In the genomic region with DNA sequence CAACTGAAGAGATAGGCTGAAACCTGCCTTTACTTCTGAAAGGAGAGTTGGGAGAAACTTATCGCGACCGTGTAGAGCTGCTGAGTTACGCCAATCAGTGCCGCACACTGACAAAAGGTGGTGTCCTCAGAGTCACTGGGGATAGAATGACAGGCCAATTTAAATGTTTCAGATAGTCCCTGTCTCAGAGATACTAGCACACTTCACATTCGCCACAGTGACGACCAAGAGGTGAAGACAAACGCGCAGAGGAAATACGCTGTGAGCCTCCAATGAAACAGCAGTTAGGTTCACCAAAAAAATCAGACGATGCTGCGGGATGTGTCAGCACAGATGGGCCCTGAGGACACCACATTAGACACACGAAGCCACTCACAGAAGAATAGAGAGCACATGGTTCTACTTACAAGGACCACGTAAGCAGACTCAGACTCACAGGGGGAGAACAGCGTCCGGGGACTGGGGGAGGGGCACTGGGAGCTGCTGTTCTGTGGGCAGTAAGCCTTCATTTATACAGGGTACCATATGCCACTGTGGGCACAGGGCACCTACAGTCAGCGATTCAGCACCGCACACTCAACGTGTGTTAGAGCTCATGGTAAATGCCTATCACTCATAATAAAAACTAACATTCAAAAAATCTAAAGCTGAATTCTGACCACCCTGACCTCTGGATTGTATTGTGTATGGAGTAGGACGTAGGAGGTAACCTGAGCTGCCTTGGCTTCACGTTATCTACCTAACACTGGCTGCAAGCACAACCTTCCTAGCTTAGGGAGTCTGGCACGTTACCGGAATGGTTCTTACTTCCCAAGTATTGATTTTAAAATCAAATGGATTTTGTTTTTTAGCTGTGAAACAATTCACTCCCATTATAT, we compare ENCODE assay signal across 11 mouse cellular contexts.
DNase-seq lines count a peak whose midpoint lies in the region; ATAC-seq and TF ChIP-seq lines count a peak whose summit lies in the region.
"Had no signal": no experiment of that assay in that cellular context is flagged by ENCODE, and none has a peak within 500 bp of the region (broad histone marks: within the 10 kb centered on the region; RNA-seq: fewer than 3 reads in every experiment).

No protein-coding gene starts in this region.

- peak; percentile 62; the same call in 1 of the 2 replicates for ATAC-seq in forebrain, embryonic 15.5 days (replicated peaks)
- ATAC-seq in midbrain, embryonic 13.5 days = peak; percentile 71
- no peak for ATAC-seq in megakaryocyte-erythroid progenitor cell, adult 5-6 weeks (replicated peaks; ENCODE audit: low FRiP score, low TSS enrichment, poor library complexity, severe bottlenecking)

- 69% methylated on average over 23 of the region's 23 CpGs for WGBS in forebrain, embryonic 15.5 days
- 62% methylated on average over 23 of the region's 23 CpGs for WGBS in midbrain, embryonic 13.5 days

- peak; percentile 62 to 72 for DNase-seq in cerebellum, postnatal 10 days
- DNase-seq in cerebellum, adult 11-12 months = no peak
- DNase-seq in left cerebral cortex, postnatal 14 days (ENCODE audit: low spot score in 2 of 2) = peak; percentile 25 to 55
- no peak for DNase-seq in left cerebral cortex, adult 2 months (ENCODE audit: extremely low spot score in 1 of 2, low spot score in 2 of 2)
- no peak for DNase-seq in urinary bladder, postnatal 10 days (ENCODE audit: low spot score)
- DNase-seq: liver, embryonic 13.5 days had no signal

- intact Hi-C loops in left cerebral cortex, postnatal 14 days (cut with DNase I) = loop anchor here (5.0 kb wide), 1 partner anchor 42 kb away; no protein-coding TSS in a partner anchor
- intact Hi-C loops in left cerebral cortex, adult 2 months (cut with DNase I) = no loop called here

- H3K27me3 ChIP-seq in forebrain, embryonic 15.5 days = no peaks in the 10 kb centered on the region
- H3K27me3 ChIP-seq in midbrain, embryonic 13.5 days = no peaks in the 10 kb centered on the region
- H3K27me3 ChIP-seq: liver, embryonic 13.5 days had no signal

- H3K4me3 ChIP-seq in left cerebral cortex, adult 2 months = no peak overlapping the region
- no peak overlapping the region for H3K4me3 ChIP-seq in forebrain, embryonic 15.5 days
- no peak overlapping the region for H3K4me3 ChIP-seq in midbrain, embryonic 13.5 days (replicated peaks)
- H3K4me3 ChIP-seq: erythroblast, embryonic 14.5 days; layer of hippocampus, adult 2 months; liver, embryonic 13.5 days had no signal

- H3K4me1 ChIP-seq in forebrain, embryonic 15.5 days = peaks cover 6% of the 10 kb centered on the region; the same call in 1 of the 2 replicates
- peaks cover 20% of the 10 kb centered on the region for H3K4me1 ChIP-seq in midbrain, embryonic 13.5 days (replicated peaks)
- H3K4me1 ChIP-seq: liver, embryonic 13.5 days had no signal

- H3K36me3 ChIP-seq in forebrain, embryonic 15.5 days = no peaks in the 10 kb centered on the region
- no peaks in the 10 kb centered on the region for H3K36me3 ChIP-seq in midbrain, embryonic 13.5 days
- H3K36me3 ChIP-seq: liver, embryonic 13.5 days had no signal

- no peak overlapping the region for H3K9ac ChIP-seq in forebrain, embryonic 15.5 days (replicated peaks)
- H3K9ac ChIP-seq in midbrain, embryonic 13.5 days (replicated peaks) = no peak overlapping the region
- H3K9ac ChIP-seq: liver, embryonic 13.5 days had no signal

- H3K27ac ChIP-seq in left cerebral cortex, adult 2 months = no peak overlapping the region
- no peak overlapping the region for H3K27ac ChIP-seq in forebrain, embryonic 15.5 days (replicated peaks)
- no peak overlapping the region for H3K27ac ChIP-seq in midbrain, embryonic 13.5 days
- H3K27ac ChIP-seq: layer of hippocampus, adult 2 months; liver, embryonic 13.5 days had no signal

- TF ChIP-seq CTCF in left cerebral cortex, adult 2 months (IDR thresholded peaks at IDR 0.05) = no peak

- H3K4me2 ChIP-seq in forebrain, embryonic 15.5 days (replicated peaks) = no peak overlapping the region
- no peak overlapping the region for H3K4me2 ChIP-seq in midbrain, embryonic 13.5 days (replicated peaks)
- H3K4me2 ChIP-seq: liver, embryonic 13.5 days had no signal

- H3K9me3 ChIP-seq in forebrain, embryonic 15.5 days = no peaks in the 10 kb centered on the region
- no peaks in the 10 kb centered on the region for H3K9me3 ChIP-seq in midbrain, embryonic 13.5 days
- H3K9me3 ChIP-seq: liver, embryonic 13.5 days had no signal

Comparison
In these comparisons a context has a peak if more than half of its experiments do, and no peak if none do; other contexts are left out.
1. DNase-seq: peak in cerebellum, postnatal 10 days (2 of 2) and left cerebral cortex, postnatal 14 days (2 of 2); none in cerebellum, adult 11-12 months (single experiment), left cerebral cortex, adult 2 months (0 of 2) and urinary bladder, postnatal 10 days (single experiment).